Mouse (Mus musculus) WW6 (cell line): ENCODE results near the gene Park7.

Experiments used
- DNase-seq: peaks from one replicate; pipeline ENCODE4 v3.0.0-alpha.2; 2013; ENCODE audit warnings: low read depth, low spot score

The Park7 gene

GRCm38 (mm10) chr4:150849964-150850363 is 64.3 kb downstream of the Park7 start:
- no peak for DNase-seq
